Mouse (Mus musculus) liver, adult 2 months (tissue): ENCODE measurements around the gene Gm10300.

Experiments
- CTCF ChIP-seq: fragments of 200-500 bp; IDR thresholded peaks from 2 replicates; pipeline ENCODE4 v1.5.1; 2011; ENCODE audit warnings: low read depth, low read length, control low read depth
- POLR2A ChIP-seq: fragments of 200-500 bp; IDR thresholded peaks from 2 replicates; pipeline ENCODE4 v1.6.1; 2011; ENCODE audit warnings: low read length, control low read depth; ENCODE audit not compliant: insufficient read depth; ENCODE audit errors: extremely low read depth

DNA sequence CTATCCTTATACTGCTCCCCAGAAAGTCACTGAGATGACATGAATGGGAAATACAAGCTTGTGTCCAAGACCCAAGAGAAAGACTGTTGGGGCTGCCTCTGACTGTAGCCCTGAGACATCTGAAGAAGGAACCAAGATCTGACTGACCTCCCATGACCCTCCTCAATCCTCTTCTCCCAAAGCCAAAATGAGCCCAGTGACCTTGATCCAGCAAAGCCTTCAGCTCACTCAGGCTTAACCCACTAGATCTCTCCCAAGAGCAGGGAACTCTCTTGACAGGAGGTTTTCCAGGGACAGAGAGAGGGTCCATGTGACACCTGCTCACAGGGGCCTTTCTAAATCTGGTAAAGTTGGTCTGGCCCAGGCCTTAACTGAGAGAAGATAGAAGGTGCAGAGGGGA is 17.2 kb upstream of the Gm10300 start:
- TF ChIP-seq CTCF (no peak), POLR2A (no peak)
